Mouse (Mus musculus): Measurements from ENCODE around the gene Pmpca. TPM values are rescaled to one million over a fixed set of nuclear protein-coding genes. Genes with fewer than 3 reads are reported as not detected.
"Not testable (repeated sequence)": the region's sequence is repeated elsewhere in the genome, so short reads cannot be mapped to it uniquely, and the experiment has no call there.

Gene Pmpca
- total RNA-seq, 4 experiments from 2014 or later: 138 to 155 (median 142) TPM

DNA sequence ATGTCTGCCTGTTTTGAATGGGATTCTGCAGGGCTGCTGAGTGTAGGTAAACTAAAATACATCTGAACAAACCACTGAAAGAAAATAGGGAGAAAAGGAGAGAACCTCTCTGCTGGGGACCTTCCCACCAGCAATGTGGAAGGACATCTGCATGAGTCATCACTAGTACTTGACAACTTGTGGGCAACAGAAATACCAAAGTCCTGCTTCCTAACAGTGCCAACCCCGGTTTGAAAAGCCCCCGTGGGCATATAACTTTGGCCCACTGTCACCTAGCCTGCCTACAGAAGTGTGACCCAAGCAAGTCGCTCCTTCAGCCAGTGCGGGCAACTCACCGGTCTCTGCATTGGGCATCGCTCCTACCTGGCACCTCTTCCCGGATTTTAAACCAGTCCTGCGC is 16.7 kb upstream of the Pmpca start:
- DNase-seq: no peak

DNA sequence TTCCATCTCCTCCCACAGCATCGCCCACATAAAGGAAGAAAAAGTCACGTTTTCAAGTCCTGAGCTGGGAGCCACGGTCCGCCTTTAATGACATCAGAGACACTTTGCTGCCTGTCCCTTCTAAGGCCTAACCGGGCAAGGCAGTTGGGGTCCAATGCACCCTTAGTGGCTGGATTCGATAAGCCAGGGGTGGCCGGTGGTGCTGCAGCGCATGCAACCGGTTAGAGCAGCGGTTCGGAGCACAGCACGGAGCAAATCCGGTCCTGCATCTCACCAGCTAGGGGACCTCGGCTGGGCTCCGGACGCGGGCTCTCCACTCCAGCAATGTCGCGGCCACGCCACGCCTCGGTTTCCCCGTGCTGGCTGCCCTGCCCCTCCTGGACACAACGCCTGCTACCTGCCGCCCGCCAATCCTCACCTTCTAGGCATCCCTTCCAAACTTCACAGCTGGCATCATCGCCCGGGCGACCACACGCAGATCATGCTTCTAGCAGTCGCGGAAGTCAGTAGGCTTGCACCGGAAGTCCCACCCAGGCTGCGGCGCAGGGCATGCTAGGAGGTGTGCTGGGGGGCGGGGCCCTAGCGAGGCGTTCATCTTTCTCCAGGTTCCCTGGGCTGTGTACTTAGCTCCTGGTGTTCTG is 8.9 kb upstream of the Pmpca start, which contains the start of gene Snapc4:
Gene Snapc4 (minus strand): TSS at position 523 of the 641 bp plus-strand sequence.
- DNase-seq: peak; percentile 78

DNA sequence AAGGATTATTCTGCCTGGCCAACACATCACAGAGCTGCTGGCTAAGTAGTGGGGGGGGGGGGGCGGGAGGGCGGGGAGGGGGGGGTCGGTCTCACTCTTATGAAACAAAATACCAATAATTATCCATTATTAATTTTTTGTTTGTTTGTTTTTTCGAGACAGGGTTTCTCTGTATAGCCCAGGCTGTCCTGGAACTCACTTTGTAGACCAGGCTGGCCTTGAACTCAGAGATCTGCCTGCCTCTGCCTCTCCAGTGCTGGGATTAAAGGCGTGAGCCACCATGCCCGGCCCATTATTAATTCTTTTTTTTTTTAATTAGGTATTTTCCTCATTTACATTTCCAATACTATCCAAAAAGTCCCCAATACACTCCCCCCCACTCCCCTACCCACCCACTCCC is 8.3 kb upstream of the Pmpca start:
- DNase-seq: not testable (repeated sequence)

DNA sequence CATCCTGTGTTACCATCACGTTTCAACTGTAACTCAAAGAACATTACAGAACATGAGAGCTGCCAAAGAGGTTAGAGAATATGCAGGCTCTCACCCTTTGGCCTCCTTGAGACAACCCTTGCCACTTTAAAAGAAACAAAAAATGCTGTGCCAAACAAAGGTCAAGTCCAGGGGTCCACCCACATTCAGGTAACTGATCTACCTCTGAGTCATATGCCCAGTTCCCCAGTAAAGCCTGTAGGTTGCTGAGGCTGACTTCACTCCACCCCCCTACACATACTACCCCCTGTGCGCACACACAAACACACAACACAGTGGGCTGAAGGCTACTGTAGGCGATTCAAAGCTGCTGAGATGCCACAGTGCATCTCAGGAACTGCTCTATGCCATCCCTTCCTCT is 1.4 kb upstream of the Pmpca start:
- no peak for DNase-seq

DNA sequence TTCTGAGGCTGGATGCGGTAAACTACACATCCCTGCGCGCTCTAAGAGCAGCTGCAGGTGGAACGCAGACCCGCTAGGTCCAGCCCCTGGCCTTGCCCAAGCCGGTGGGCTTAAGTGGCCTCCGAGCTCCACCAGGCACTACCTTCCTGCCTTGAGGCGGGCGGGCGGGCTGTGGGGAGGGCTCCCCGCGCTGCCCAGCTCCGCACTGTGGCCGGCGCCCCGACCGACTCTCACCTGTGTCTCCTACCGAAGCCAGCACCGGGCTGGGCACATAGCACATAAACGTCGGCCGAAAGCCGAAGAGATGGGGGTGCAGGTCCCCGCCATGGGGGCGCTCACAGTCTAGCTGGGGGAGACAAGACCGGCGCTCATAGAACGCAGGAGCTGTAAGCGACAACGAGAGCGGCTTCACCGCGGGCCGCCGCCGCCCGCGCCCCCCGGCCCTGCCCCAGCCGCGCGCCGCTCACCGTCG is 421 bp upstream of the Pmpca start:
- DNase-seq: no peak

DNA sequence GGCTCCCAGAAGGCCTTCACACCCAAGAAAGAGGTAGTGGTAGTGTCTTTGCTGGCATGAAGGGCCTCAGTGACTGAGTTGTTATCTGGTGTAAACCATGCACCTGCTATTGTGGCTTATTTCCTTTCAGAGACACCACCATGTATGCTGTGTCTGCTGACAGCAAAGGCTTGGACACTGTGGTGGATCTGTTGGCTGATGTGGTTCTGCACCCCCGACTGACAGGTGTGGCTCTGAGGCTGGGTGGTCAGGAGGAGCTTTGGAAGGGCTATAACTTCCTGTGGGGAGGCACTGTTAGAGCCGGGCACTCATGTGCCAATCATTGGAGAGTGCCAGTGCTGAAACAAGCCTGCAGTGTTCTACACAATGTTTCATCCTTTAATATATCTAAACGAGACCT is 1.8 kb downstream of the Pmpca start:
- no peak for DNase-seq

DNA sequence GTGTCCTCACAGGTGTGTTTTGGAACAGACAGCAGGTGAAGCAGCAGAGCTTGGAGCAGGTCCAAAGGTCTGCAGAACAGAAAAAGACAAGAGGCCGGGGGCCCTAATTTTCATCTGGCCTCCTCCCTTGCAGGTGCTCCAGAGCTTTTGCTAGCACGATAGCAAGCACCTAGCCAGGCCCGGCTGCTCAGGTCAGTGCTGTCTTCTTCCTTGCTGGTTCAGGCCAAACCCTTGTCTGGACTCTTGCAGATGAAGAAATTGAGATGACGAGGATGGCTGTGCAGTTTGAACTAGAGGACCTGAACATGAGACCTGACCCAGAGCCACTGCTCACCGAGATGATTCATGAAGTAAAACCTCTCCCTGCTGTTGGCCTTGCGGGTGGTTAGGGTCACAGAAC is 2.5 kb downstream of the Pmpca start:
- no peak for DNase-seq

DNA sequence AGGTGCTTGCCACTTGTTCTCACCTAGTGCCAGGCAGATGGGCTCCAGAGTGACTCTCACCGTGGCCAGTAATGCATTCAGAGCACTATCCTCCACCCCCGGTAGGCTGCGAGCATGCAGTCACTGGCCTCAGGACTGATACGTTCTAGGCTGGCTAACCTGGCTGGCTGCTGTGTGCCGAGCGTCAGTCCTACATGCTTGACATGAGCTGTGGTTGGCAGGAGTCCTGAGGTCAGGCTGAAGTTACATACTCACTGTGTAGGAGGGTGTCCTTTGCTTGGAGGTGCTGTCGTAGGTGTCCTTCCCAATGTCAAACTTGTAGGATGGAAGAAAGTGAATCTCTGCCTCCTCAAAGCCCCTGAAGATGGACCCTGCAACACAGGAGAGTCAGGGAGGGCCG is 9.8 kb downstream of the Pmpca start:
- DNase-seq: no peak

DNA sequence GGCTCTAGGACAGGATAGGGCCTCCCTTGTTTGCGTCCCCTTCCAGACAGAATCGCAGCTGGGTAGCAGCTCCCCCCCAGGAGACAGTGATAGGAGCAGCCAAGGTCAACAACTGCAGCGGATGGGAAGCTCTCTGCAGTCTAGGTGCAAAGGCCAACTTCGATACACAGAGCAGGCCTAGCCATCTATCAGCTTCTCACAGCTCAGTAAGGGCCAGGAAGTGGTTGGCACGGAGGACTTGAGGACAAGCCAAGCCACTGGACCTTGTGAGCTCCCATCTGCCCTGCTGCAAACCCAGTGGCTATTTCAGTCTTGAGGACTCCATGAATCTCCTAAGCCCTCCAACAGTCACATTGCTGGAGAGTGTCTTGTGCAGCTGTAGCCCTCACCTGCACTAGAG is 10.5 kb downstream of the Pmpca start:
- DNase-seq: no peak

DNA sequence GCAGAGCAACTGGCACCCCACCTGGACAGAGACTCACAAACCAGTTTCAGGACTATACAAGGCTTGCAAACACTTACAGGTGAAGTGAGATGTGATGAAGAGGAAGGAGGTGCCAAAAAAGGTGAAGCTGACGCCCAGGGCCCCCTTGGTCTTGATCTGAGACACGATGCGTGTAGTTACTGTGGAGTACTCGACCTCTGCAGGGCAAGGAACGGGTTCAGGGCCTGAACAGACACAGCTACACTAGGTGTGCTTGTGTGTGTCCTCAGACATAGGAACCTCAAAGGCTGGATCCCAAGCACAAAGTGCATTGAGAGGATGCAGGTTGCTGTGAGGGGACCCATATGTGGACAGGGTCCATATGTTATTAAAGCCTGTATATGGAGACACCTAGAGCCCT is 11.2 kb downstream of the Pmpca start:
- no peak for DNase-seq

DNA sequence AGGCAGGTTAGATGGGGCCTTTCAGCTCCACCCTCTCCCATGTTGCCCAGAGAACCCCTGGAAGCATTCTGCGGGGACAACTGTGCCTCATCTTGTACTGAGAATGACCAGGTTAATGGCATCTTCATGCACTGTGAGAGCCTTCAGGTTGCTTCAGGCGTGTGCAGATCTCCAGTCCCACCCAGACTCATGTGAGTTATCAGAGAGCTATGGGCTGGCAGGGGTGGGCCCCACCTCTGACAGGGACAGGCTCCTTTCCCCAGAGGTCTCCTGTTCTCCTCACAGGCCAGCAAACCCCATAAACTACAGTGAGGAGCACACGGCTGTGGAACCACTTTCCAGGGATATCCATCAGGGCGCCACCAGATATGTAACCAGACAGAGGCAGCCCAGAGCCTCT is 11.9 kb downstream of the Pmpca start:
- DNase-seq: no peak

DNA sequence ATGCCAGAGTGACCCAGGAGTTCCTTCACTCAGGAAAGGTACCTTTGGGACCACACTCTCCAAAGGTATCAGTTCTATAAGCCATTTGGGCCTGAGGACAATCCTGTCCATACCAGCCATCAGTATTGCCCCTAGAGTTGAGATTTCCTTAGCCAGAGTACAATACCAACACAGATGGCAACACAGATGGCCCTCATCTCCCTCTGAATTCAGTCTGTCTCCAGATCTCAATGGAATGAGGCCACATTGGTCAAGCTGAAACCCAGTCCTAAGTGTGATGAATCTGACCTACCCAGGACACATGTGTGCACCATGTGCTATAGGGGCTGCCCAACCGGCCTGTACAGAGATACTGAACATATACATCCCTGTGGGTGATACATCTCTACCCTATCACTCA is 13.1 kb downstream of the Pmpca start:
- no peak for DNase-seq

DNA sequence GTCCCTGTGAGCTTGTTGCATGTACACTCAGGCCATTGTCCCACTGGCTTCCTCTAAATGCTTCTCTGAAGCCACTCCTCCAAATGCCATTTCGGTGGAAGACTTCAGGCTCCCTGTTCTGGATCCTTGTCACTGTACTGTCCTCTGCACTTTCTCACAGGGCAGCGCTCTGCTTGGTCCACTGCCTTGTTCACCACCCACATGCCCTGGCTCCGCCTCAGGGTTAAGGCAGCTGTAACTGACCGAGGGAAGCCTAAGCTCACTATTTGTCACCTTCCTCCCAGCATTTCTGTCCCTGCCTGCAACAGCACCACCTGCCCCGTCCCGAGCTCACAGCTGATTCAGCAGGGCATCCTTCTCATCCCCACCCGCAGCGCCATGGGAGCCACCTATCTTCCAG is 14.2 kb downstream of the Pmpca start:
- DNase-seq: no peak

DNA sequence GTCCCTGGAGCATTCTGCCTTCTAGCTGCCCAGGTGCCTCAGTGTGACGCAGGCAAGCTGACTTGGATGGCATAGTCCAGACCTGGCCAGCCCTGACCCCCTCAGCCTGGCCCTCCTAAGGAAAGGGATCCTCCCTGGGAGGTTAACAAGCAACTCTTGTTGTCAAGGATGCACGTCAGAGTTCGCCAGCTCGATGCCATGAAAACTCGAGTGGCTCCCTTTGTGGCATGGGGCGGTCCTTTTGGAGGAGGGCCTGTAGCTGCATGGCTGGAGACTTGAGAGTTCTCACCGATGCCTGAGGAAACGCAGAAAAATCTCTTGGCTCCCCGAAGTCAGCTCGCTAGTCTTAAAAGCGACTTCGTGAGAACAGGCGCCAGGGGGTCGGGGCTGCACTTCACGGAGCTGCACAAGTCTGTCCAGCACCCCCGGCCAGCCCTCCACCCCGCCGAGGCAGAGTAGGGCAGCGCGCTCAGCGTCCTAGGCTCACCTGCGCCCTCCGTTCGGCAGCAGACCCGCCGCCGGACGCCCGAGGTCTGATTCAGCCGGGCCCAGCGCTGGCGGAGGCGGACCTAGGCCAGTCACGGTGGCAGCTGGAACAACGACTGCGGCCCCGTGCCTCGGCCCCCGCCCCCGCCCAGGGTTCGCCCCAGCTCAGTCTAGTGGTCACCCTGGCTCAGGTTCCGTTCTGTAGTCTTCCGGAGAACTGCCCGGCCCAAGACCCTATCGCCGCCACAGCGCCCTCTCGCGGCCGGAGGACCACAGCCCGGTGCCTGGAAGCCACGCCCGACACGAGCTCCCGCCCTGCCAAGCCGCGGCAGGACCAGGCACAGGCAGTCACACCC is 19.6 kb downstream of the Pmpca start, which contains the start of gene Inpp5e:
Gene Inpp5e (minus strand): TSS at position 689 of the 842 bp plus-strand sequence.
- DNase-seq: peak; percentile 93

DNA sequence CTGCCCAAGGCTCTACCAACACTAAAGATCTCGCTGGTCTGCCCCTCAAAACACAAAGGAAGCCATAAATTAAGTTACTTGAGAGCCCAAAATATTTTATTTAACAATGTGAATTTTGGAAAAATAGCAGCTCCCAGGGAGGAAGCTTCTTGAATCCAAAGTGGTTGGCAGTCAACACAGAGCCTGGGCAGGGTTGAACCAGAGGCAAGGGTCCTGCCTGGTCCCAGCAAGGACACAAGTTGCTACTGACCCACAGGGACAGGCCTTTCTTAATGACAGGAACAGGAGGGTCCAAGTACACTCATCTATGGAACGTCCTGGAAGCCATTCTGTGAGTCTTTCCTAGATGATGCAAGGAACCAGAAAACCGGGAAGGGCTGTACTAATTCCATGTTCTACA is 20.2 kb downstream of the Pmpca start:
- DNase-seq: no peak

DNA sequence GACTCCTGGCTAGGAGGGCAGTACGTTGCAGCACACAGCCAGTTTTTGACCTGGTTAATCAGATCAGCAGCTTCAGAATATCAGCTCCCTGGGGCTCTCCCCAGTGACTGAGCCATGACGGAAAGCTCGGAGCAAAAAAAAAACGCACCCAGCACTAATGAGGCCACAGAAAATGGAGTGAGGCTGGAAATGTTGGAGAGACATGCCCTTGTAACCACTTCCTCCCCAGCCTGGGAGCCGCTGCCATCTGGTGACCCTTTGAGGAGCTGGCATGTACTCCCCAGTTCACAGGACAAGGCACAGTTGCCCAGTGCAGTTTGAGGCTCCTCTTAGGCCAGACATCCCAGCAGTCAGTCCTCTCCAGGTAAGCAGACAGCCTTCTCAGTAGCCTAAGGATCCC is 21.0 kb downstream of the Pmpca start:
- no peak for DNase-seq

DNA sequence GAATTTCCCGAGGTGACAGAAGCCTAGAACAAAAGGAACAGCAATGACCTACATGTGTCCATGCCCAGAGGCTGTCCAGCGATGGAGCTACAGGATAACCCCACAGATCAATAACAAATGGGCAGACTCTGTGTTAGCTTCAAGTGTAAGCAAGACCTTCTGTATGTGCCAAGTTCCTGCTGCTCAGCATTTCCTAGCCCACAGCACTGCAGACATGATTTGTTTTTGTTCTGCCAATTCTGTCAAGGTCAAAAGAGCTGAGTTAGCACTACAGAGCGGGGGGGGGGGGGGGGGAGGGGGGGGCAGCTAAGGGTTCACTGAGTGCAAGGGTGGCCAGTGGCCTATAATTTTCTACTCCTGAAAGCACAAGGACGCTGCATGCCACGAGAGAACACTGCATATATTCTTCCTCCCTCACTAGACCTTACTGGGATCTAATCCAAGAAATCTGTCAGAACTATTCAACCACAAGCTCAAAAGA is 21.8 kb downstream of the Pmpca start:
- DNase-seq: peak; percentile 69

DNA sequence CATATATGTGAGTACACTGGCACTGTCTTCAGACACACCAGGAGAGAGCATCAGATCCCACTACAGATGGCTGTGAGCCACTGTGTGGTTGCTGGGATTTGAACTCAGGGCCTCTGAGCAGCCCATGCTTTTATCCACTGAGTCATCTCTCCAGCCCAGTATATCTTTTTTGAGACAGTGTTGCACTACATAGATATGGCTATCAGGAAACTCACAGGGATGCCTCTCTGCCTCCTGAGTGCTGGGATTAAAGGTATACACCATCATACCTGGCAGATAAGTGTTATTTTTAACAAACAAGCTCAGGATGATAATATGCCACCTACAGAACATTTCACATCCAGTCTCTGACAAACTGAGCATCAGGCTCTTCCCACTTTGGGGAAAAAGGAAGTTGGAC is 27.9 kb downstream of the Pmpca start:
- DNase-seq: no peak

DNA sequence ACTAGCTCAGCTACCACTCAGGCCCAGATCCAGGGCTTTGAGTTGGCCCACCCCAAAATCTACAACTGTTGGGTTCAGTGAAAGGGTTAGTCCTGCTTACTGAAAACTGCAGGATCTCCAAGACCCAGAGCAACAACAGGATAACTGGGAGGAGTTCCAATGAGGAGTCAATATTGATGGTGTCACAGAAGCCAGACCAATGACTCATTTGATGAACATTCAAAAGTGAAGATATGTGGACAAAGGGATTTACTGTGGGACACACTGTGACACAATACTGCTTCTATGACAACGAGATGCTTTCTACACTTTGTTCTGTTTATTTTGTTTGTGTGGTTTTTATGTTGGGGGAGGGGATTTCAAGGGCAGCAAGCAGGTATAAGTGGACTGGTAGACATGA is 29.0 kb downstream of the Pmpca start:
- DNase-seq: no peak

DNA sequence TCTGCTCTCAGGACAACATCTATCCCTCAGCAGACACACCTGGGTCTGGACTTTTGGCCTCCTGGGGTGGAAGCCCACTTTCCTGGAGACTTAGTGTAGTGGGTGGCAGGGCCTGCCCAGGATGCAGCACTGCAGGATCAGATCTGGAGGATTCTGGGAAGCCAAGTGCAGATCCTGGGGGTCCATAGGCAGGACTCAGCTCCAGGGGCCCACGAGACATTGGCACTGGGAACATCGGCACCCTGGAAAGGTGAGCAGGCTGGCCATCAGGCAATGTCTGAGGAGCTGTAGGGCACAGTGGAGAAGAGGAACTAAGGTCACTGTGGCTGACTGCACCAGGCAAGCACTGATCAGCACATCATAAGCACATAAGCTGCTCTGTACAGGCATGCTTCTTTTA is 32.8 kb downstream of the Pmpca start:
- no peak for DNase-seq

DNA sequence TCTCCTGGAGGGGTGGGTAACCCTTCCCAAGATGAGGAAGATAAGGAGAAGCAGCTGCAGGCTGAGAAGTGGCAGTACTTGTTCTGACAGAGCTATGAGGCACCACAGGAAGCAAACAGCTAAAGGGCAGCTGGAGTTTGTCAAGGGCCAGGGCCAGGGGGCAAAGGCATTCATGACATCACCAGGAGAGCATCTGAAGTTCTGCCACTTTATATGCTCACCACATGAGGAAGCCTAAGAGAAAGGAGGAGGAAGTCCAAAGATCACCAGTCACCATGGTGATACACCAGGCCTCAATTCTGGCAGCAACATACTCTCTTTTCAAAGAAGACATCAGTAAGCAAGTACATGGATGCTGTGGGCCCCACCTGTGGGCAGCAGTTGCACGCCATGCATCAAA is 33.9 kb downstream of the Pmpca start:
- no peak for DNase-seq

DNA sequence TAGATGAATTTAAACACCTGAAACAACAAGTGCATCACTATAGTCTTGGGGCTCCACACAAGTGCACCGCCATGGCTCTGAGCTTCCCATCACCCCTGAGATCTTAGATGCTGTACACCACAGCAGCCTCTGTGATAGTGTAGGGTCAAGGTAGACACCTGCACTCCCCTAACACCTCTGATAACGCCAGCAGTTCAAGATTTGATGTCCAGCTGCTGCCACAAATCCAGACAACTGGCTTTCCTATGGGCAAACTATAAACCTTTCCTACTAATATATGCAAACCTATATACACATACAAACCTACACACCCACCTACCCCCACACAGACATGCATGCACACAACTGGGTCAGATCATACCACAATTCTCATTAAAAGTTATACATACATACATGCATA is 35.4 kb downstream of the Pmpca start:
- DNase-seq: no peak

DNA sequence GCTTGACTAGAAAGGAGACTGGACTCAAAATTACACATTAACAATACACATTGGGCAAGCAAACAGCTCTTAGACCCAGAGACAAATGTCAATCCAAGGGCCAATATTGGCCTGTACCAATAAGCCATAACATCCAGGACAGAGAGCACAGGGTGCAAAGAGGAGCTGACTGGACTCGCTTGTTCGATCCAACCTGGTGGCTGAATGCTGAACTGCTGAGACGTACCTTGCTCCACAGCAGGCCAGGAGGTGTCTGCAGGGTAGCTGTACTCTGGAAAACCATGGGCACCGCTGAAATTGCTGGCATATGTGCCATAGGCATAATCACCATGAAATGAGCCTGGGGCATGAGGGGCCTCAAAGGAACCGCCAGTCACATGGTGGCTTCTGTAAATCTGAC is 40.7 kb downstream of the Pmpca start:
- DNase-seq: no peak

Data from adrenal gland, adult 8-10 months (tissue).